Mouse (Mus musculus) layer of hippocampus, postnatal 36 days (tissue): ENCODE results near the gene Ksr2. TPM values are rescaled to one million over a fixed set of nuclear protein-coding genes. Genes with fewer than 3 reads are reported as not detected.

ENCODE experiments used
- DNase-seq, 2 experiments: peaks; one replicate each; pipeline ENCODE4 v3.0.0; 2022
- total RNA-seq, 2 experiments: library from RNA; stranded (reverse); gene quantifications; 2 replicates each; pipeline ENCODE4 v1.2.3; 2021

Gene Ksr2
- total RNA-seq, 2 experiments from 2014 or later: 34.6 to 42.0 TPM

DNA sequence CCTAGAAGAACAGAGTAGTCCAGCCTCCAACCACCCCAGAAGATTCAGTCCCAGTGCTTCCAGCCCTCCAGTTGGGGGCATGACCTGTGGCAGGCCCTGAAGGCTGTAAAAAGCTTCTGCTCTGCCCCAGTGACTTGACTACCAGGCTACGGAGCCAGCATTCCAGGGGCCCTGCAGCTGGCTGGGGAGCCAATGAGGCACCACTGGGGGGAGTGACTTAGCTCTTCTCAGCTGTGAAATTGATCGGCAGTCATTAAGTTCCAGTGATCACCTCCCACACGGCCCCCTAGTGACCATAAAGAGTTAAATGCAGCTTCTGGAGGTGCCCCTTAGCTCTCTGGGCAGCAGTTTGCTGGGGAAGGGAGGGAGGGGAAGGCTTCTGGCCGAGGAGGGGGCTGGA is 213.1 kb downstream of the Ksr2 start:
- DNase-seq: no peak

DNA sequence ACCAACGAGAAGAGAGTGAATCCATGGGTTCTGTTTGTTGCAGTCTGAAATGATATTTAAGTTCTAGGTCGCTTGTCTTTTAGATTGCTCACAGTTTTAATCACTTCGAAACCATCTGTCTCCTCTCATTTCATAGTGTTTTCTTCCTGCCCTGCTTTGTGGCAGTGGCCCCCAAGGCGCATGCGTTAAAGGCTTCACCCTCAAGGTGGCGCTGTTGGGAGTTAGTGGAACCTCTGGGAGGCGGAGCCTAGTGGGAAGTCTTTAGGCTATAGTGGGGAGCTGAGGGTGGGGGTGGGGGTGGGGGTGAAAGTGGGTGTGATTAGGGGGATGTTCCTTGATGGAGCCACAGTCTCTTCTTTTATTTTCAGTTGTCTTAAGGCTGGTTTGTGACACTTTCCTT is 214.6 kb downstream of the Ksr2 start:
- DNase-seq: peak; percentile 58 to 62

DNA sequence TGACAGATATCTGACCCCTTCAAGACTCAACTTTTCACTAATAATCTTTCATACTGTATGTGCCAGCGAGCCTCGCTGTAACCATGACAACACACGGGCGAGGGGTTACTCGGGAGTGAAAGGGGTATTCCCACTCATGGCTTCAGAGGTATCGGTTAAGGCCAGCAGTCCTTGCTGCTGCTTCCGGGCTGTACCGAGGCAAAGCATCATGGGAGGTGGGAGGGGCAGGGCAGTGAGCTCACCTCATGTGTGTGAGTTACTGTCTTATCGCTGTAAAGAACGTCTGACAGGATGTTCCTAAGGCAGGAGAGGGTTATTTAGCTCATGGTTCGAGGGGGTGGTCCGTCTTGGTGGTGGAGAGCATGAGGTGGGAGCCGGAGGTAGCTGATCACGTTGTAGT is 215.8 kb downstream of the Ksr2 start:
- DNase-seq: no peak

DNA sequence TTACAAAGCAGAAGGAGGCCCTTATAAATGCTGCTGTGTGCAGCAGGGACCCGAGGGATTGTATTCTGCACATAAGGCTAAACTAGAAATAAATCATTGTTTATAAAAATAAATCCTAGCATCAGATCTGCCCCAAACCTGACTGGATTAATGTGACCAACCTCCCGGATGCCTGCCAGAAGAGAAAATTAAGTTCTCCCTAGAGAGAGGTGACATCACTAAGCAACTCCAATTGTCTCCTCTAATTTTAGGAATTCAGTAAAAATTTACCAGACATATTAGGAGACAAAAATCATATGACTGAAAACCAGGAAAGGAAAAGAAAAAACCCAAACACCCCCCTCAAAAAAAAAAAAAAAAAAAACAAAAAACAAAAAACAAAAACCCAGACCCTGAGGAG is 221.4 kb downstream of the Ksr2 start:
- no peak for DNase-seq

DNA sequence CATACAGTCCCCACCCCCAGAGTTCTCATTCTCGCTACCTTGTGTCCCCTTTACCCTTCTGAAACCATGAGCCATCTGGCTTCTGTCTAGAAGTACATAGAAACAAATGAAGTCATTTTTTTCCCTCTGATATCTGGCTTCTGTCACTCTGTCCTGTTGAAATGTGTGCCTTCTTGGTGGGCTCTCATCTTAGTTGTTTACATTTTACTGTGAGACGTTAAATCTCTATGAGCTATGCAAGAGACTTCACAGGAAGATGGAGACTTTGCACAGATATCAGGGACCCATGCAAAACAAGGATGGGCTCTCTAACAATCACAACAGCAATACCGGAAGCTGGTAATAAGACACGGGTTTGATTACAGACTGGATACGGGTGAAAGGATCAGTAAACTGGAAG is 222.0 kb downstream of the Ksr2 start:
- DNase-seq: no peak

DNA sequence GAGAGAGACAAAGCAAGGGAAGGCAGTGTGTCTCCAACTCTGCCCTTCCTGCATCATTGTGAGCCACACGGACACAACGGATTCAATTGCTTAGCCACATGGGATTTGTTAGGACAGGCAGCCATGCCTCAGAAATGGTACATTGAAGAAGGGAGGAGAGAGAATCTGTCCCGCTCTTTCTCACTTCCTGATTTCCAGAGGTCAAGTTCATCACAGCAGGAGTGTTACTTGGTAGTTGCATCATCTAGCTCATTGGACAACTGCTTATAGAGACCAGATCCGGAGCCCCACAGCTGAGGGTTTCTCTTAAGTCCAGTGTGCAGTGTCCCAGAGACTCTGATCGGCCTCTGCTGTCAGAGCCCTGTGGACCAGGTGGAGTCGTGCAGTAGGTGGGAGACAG is 227.8 kb downstream of the Ksr2 start:
- no peak for DNase-seq

DNA sequence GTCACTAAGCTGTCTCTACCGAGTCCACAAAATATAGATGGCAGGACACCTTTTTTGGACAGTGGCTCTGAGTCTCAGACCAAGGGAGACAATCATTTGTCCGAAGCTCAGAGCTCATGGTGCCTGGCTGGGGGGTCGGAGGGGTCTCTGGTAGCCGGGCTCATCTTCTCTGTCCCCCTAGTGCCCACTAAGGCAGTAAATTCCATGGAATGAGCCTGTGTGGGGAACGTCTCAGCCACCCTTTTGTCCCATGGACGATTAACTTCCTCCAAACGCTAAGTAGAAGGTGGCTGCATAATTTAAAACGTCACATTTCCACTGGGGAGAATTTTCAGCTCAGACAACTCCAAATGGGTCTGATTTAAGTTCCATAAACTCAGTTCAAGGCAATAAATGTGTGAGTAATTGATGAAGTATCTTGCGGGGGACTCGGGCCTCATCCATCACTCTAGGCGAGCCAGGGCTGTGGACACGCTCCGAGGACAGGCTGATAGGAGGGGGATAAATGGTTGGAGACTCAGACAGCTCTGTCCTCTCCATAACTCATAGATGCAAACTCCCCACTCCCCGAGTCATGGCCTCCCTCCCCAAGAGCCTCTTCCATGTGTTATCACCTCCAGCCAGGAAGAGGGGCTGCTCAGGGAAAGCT is 237.6 kb downstream of the Ksr2 start:
- DNase-seq: no peak

DNA sequence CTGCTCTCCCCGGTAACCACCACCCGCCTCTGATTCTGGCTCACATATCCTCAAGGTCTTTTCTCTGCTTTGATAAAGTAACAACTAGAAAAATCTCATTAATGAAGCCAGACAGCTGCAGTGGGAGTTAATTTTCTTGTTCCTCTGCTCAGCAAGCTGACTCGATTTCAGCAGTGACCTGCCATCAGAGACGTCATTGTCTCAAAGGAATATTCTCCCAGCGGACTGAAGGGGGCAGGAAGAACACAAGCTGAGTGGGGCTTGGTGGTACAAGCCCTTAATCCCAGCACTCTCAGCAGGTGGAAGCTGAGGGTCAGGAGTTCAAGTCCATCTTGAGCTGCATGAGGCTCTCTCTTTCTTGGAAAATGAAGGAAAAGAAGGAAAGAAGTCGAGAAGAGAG is 244.8 kb downstream of the Ksr2 start:
- no peak for DNase-seq

DNA sequence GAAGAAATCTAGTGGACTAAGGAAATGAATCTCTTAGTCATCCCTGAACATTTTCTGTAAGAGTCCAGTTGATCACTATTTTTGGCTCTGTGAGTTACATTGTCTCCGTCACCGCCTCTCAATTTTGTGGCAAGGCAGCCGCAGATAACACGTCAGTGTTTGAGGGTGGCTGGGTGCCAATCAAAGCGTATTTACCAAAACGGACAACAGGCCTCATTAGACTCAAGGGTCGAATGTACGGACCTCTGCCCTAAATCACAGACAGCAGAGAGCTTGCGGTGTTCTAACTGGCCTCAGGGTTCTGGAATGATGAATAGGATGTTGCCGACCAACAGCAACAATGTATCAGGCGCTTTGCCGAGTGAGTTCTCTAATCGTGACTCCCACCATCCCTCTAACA is 245.8 kb downstream of the Ksr2 start:
- DNase-seq: no peak

DNA sequence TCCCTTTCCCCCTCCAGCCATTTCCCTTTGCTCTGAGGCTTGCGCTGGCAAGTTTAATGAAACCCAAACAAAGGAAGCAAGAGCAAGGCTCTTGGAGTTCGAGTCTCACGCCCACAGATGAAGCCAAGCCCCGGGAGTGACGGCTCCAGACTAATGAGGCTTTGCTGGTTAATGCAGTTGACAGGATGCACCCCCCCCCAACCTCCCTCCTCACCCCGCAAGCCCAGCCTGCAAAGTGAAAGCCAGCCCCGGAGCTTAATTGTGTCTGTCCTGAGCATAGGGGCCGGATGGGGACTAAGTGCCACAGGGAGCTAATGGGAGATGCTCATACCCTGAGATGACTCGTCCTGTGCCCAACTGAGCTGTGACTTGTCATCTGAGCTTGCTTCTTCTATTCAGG is 251.4 kb downstream of the Ksr2 start:
- DNase-seq: no peak

DNA sequence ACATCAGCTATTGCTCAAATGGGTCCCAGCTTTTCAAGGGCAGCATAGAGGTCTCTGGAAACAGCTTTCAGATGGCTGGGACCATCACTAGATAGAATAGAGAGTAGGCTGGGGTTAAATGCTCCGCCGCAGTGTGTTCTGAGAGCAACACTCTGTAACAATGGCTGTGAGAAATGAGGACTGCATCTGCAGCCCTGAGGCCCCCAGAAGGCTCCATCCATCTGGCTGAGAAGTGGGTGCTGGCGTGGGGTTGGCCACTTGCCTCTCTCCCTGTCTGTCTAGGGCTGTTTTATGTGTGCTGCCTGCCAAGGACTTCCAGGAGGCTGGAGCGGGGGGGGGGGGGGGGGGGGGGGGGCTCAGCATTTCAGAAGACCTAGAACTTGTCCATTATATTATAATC is 253.5 kb downstream of the Ksr2 start:
- no peak for DNase-seq

DNA sequence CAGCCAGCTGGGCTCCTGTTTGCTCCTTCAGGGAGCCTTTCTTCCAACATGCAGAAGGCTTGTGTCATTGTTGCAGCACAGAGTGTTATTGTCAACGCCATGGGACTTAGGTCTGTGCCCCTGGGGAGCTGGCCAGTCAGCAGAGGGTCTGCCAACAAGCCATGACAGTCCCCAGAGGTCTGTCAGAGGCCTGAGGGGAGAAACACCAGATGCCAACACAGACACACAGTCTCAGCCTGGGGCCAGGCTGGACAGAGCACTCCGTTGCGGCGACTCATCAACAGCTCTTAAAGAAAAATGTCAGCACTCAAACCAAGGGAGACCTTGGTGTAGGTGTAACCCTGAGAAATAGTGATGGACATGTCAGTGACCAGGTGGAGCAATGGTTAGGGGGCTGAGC is 255.5 kb downstream of the Ksr2 start:
- no peak for DNase-seq

DNA sequence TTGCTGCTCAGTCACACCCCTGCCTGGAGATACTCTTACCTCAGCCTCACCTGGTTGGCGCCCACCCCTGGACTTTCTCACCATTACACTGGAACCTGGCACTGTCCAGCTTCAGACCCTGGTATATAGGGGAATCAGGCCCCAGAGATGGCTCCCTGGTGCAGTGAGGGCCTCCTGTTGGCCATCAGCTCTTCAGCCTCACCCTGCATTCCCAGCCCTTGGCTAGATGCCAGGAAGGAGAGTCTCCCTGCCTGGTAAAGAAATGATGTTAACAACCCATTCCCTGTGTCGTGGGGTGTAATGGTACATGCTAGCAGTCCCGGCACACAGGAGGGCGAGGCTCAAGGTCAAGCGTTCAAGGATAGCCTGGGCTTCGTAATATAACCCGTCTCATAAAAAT is 256.0 kb downstream of the Ksr2 start:
- DNase-seq: no peak

DNA sequence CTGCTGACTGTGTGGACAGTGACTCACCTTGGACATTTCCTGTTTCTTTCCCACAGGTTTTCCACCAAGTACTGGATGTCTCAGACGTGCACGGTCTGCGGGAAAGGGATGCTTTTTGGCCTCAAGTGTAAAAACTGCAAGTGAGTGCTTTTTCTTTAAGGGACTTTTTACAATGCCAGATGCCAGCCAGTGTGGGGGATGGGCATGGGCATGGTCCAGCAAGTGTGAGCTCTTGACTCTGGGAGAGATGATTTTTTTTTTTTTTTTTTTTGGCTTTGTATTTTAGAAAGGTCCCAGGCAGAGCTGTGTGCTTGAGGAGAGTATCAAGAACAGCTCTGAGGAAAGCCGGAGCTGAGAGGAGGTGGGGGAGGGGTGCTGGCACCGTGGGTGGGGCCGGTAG is 257.6 kb downstream of the Ksr2 start:
- DNase-seq: no peak

DNA sequence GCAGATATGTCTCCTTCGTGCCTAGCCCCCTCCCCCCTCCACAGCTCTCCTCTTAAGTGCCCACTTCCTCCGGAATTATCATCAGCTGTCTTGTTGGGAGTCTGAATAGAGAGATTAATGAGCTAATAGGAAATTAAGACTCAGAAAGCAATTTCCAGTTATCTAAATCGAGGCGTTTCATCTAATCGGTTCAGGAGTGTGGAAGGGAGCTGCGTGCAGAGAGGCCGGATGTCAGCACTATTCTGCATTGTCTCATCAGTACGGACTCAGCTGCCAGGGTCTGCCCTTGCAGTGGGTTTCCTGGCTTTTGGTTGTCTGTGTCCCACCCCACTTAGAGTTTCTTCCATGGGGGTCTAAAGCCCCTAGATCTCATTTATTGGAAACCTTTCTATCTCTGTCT is 262.0 kb downstream of the Ksr2 start:
- DNase-seq: no peak

DNA sequence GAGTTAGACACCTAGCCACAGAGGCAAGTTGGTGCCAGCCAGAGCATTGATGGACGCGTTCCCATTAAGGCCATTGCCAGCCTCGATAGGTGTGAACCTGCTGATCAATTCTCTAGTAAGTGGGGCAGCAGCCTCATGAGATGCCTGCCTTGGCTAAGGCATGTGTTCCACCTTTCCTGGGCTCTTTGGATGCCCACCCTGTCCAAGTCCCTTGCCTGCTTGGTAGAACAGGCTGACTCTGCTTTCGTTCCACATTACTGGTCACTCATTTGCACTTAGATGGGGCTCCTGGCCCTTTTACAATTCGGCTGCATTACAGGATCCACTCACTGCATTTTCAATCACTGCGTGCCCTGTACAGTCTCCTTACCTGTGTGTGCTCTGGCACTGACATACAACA is 263.4 kb downstream of the Ksr2 start:
- DNase-seq: no peak

DNA sequence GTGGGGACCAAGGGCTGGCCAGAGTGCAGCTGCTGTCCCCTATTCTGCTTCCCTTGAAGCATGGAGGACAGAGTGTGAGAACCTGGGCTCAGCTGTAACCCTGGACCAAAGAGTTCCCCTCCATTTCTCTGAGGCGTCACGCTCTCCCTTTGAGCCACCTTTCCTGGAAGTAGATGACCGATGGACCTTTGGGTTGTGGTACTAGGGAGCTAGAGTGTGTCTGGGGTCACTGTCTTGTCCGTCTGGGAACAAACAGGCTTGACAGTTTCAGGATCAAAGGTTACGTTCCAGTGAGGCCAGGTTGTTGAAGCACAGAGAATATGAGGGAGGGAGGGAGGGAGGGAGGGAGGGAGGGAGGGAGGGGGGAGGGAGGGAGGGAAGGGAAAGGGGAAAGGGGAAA is 264.6 kb downstream of the Ksr2 start:
- DNase-seq: no peak

DNA sequence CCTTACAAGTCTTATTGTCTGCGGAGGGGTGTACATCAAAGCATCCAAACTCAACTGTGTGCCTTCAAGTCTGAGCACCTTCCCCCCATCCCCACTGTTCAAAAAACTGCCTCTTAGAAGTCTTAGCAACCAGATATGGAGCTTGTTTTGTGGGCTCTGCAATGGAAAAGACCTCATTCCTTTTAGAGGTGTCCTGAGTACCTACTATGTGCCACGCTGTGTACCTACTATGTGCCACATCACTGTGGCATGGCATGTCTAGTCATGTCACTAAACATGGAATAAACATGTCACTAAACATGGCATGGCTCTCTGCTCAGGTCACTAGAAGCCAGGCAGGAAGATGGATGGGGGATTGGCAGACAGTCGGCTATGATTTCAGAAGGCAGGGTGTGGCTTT is 268.4 kb downstream of the Ksr2 start:
- no peak for DNase-seq

DNA sequence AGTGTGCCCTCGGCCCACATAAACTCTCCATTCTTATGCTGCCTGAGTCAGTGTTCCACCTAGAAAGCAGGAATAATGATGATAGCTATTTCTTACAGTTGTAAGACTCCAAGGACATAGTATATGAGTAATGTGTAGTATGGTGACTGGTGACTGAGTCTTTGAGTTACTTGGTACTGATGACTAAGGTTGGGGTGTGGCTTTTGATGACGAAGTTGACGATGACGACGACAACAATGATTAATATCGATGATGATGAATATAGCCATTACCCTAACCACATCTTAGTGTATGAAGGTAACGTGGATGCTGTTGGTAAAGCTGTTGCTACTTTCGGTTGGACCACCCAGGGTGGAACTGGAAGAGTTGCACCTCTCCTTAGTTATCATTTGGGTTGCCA is 270.7 kb downstream of the Ksr2 start:
- no peak for DNase-seq

DNA sequence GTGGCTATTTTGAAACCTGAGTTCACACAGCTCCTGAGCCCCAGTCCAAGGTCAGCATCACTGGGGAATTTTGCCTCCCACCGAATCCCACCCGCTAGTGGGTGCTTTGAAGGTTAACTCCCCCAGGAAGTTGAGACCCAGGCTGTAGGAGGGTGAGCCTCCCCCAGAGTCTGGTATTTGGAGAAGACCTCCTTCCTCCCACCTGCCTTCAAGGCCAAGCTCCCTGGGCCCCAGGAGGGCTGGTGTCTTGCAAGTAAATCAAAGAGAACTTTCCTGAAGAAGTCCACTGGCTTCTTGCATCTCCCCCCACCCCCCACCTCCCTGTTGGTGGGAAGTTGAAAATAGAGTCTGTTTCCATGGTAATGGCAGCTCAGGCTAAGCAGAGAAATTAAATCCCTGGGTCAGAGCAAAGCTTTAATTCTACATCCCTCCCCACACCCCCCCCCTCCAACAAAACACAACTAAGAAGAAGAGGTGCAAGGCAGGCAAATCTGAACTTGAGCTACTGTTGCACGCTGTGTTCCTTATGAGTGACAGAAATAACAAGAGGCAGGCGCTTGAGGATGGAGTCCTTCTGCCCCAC is 274.1 kb downstream of the Ksr2 start:
- DNase-seq: no peak

DNA sequence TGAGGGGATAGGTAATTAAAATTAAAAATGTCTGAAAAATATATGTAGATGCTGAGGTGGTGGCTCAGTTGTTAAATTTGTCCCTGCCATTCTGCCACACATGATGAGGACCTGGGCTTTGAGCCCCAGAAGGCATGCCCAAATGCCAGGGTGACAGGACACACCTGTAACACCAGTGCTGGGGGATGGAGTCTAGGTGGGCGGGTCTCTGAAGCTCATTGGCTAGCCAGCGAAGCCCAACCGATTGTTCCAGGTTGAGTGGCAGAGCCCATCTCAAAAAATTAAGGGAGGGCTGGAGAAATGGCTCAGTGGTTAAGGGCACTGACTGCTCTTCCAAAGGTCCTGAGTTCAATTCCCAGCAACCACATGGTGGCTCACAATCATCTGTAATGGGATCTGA is 274.9 kb downstream of the Ksr2 start:
- DNase-seq: no peak

DNA sequence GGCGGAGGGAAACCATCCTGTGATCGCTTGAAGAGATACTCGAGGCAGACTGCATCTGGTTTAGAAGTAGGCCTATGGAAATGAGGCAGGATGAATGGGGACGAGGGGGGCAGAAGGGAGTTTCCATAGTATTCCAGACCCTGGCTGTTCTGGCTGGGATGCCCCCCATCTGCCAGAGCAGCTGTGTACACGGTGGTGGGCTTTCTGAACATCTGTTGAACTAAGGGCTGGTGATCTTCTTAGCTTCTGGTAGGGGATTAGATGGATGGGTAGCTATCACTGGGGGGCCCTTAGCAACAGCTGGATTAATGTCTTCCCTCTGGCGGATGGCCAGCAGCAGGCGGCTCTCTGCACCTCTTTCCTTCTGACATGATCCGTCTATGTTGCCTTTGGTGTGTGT is 276.0 kb downstream of the Ksr2 start:
- no peak for DNase-seq

DNA sequence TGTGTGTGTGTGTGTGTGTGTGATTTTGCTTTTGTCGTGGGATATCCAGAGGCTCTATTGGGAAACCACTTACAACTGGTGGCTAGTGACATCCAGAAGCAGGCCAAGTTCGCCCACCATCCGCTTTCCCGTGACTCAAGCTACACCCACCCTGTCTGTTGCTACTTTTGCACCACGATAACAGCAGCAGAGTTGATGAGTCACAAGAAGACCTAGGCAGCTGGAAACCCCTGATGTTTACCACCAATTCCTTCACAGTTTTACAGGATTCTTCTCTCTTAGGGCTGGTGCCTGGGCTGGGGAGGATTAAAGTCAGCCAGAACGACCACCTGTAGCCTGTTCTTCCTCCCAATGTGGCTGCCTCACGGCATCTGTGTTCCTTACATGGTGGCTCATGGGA is 277.5 kb downstream of the Ksr2 start:
- DNase-seq: no peak

DNA sequence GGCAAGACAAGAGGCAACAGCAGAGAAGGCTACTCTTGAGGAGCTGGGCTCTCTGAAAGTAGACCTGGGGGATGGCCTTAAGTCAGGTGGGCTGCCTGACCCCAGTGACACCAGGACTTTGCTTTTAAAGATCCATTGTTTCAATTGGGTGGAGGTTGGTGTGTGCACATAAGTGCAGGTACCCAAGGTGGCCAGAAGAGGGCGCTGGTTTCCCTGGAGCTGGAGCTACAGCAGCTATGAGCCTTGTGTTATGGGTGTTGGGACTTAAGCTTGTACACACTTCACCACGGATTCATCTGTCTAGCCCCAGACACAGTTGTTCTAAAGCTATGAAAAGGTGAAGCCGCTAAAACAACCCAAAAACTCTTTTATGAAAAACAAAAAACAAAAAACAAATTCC is 279.8 kb downstream of the Ksr2 start:
- no peak for DNase-seq

DNA sequence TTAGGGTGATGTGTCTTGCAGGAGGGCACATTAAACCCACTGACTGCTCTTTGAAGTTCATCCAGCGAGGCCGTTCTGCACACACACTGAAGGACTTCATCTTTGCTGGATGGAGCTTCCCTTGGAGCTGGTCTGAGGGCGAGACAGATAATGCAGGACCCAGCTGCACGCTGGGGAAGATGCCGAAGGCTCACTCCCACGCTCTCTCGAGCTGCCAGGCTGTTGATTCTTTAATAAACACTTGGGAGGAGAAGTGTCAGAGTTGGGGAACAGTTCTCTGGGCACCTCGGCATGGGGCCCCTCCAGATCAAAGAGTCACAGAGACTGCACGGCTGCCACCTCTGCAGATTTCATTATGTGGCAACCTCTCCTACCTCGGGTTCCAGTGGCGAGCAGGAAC is 280.8 kb downstream of the Ksr2 start:
- DNase-seq: no peak
